Mouse (Mus musculus) heart, embryonic 10.5 days (tissue): ENCODE data around the gene Mdm2. TPM values are rescaled to one million over a fixed set of nuclear protein-coding genes. Genes with fewer than 3 reads are reported as not detected.
"Not testable (repeated sequence)": the region's sequence is repeated elsewhere in the genome, so short reads cannot be mapped to it uniquely, and the experiment has no call there.

Experiments used
- DNase-seq: peaks from one replicate; pipeline ENCODE4 v3.0.0-alpha.2; 2017; ENCODE audit warnings: low spot score
- H3K27ac ChIP-seq: fragments of 300-500 bp; sonication (generic); 2 replicates; pipeline ENCODE4 v1.5.1; 2016; ENCODE audit warnings: mild to moderate bottlenecking
- H3K27me3 ChIP-seq: fragments of 300-500 bp; sonication (generic); 2 replicates; pipeline ENCODE4 v1.6.1; 2016; ENCODE audit warnings: mild to moderate bottlenecking; ENCODE audit not compliant: poor library complexity, insufficient read depth, severe bottlenecking
- H3K36me3 ChIP-seq: fragments of 300-500 bp; sonication (generic); 2 replicates; pipeline ENCODE4 v1.6.1; 2016; ENCODE audit warnings: mild to moderate bottlenecking, moderate library complexity
- H3K4me1 ChIP-seq: fragments of 300-500 bp; sonication (generic); 2 replicates; pipeline ENCODE4 v1.6.1; 2016; ENCODE audit warnings: mild to moderate bottlenecking
- H3K4me3 ChIP-seq: fragments of 300-500 bp; sonication (generic); 2 replicates; pipeline ENCODE4 v1.5.1; 2016; ENCODE audit warnings: mild to moderate bottlenecking, moderate library complexity
- H3K9me3 ChIP-seq: fragments of 300-500 bp; sonication (generic); 2 replicates; pipeline ENCODE4 v1.6.1; 2016; ENCODE audit warnings: mild to moderate bottlenecking, moderate library complexity
- WGBS: fragments of 180-500 bp; shearing (Covaris S2); methylation state at CpG from one replicate; pipeline ENCODE4 v1.1.7; 2016; 5-methylcytosine and 5-hydroxymethylcytosine counted together
- polyA plus RNA-seq: library from polyadenylated mRNA; unstranded; fragments of >200 nt; fragmentation: Nextera tagmentation; extraction: Ambion mirVana; gene quantifications from 2 replicates; pipeline ENCODE4 v1.2.1, GENCODE M21; 2016

Mdm2 gene
- polyA plus RNA-seq, 1 experiment from 2014 or later, result 56.4 TPM

- peak overlapping the region; percentile 100; the same call in 1 of the 2 replicates for H3K27ac ChIP-seq
- WGBS, result 58% methylated on average over 5 of the region's 5 CpGs
Observed at GRCm38 (mm10) chr10:117711408-117711807, 850 bp upstream of the Mdm2 start.

DNA sequence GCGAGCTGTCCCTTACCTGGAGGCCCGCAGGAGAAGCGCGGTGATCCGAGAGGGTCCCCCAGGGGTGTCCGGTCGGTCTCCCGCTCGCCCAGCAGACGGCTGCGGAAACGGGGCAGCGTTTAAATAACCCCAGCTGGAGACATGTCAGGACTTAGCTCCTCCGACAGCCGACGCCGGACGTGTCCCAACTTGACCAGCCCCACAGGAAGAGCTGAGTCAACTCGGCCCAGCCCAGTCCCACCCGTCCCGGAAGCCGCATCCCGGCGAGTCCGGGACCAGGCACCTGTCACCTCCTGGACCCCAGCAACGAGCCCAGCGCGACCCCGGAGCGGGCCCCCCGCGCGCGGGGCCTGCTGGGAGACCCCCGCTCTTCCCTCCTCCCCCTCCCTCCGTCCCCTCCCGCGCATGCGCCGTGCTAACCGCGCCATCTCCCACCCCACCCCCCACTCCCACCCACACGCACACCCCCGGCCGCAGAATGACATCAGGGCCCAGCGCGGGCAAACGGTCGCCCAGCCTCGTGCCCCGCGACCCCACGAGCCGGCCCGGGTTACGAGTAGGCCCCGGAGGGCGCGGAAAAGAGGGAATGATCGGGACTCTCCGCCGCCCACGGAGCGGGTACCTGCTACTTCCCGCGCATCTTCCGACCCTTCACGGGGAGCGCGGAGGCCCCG lies 491 bp downstream of the Mdm2 start:
- WGBS, result under 1% methylated on average over 57 of the region's 71 CpGs
- Histone ChIP-seq H3K4me3 (peak overlapping the region; percentile 92), H3K27ac (peak overlapping the region; percentile 100), H3K27me3 (no peaks in the 10 kb centered on the region), H3K36me3 (peaks cover 36% of the 10 kb centered on the region), H3K4me1 (peaks cover 17% of the 10 kb centered on the region; the same call in 1 of the 2 replicates), H3K9me3 (no peaks in the 10 kb centered on the region)
- peak; percentile 94 for DNase-seq

More at GRCm38 (mm10) chr10:117711408-117711807, 850 bp upstream of the Mdm2 start:
- Histone ChIP-seq H3K9me3 (no peaks in the 10 kb centered on the region), H3K4me3 (peak overlapping the region; percentile 92), H3K4me1 (peaks cover 17% of the 10 kb centered on the region; the same call in 1 of the 2 replicates), H3K36me3 (peaks cover 26% of the 10 kb centered on the region), H3K27me3 (no peaks in the 10 kb centered on the region)
- DNase-seq, result peak; percentile 74

DNA sequence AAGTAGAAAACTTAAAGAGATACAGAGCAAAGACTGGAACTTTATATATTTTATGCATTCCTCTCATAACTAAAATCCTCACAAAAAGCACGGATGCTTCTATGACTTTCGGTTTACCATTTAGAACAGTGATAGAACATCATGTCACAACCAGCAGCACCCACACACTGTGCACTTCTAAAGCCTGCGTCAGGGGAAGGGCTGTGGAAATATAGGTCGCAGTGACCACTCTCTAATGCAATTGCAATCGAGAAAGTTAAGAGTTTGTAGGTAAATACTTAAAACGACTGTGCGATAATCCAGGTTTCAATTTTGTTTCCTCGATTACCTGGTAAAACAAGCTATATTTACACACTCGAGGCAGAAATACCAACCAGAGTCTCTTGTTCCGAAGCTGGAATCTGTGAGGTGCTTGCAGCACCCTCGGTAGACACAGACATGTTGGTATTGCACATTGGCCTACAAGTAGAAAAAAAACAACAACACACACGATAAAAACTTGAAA lies 1.2 kb downstream of the Mdm2 start:
- H3K9me3 ChIP-seq, result no peaks in the 10 kb centered on the region
- no peak for DNase-seq
- 48% methylated on average over 12 of the region's 12 CpGs for WGBS
- H3K4me3 ChIP-seq, result peak overlapping the region; percentile 92
- H3K27me3 ChIP-seq, result no peaks in the 10 kb centered on the region
- H3K27ac ChIP-seq, result peak overlapping the region; percentile 100
- H3K36me3 ChIP-seq, result peaks cover 43% of the 10 kb centered on the region
- peaks cover 17% of the 10 kb centered on the region; the same call in 1 of the 2 replicates for H3K4me1 ChIP-seq

GRCm38 (mm10) chr10:117708856-117709255 lies 1.7 kb downstream of the Mdm2 start:
- Histone ChIP-seq H3K27me3 (no peaks in the 10 kb centered on the region), H3K4me3 (peak overlapping the region; percentile 92), H3K9me3 (no peaks in the 10 kb centered on the region), H3K36me3 (peaks cover 47% of the 10 kb centered on the region), H3K27ac (no peak overlapping the region), H3K4me1 (peaks cover 17% of the 10 kb centered on the region; the same call in 1 of the 2 replicates)
- DNase-seq, result no peak
- 85% methylated on average over 9 of the region's 9 CpGs for WGBS

GRCm38 (mm10) chr10:117708376-117708775 lies 2.2 kb downstream of the Mdm2 start:
- Histone ChIP-seq H3K36me3 (peaks cover 52% of the 10 kb centered on the region), H3K27me3 (no peaks in the 10 kb centered on the region), H3K4me3 (no peak overlapping the region), H3K4me1 (peaks cover 17% of the 10 kb centered on the region; the same call in 1 of the 2 replicates), H3K9me3 (no peaks in the 10 kb centered on the region), H3K27ac (no peak overlapping the region)
- 97% methylated on average over 2 of the region's 2 CpGs for WGBS
- no peak for DNase-seq

GRCm38 (mm10) chr10:117707114-117707838 lies 3.3 kb downstream of the Mdm2 start:
- WGBS, result 90% methylated on average over 2 of the region's 2 CpGs

GRCm38 (mm10) chr10:117706440-117706839 lies 4.1 kb downstream of the Mdm2 start:
- Histone ChIP-seq H3K27me3 (no peaks in the 10 kb centered on the region), H3K36me3 (peaks cover 71% of the 10 kb centered on the region), H3K4me3 (no peak overlapping the region), H3K9me3 (no peaks in the 10 kb centered on the region), H3K4me1 (peaks cover 11% of the 10 kb centered on the region; the same call in 1 of the 2 replicates), H3K27ac (no peak overlapping the region)
- 89% methylated on average over 6 of the region's 6 CpGs for WGBS
- no peak for DNase-seq

More at GRCm38 (mm10) chr10:117707114-117707838, 3.3 kb downstream of the Mdm2 start:
- peaks cover 17% of the 10 kb centered on the region; the same call in 1 of the 2 replicates for H3K4me1 ChIP-seq
- no peak for DNase-seq
- H3K9me3 ChIP-seq, result no peaks in the 10 kb centered on the region
- no peak overlapping the region for H3K4me3 ChIP-seq
- H3K27ac ChIP-seq, result no peak overlapping the region
- peaks cover 63% of the 10 kb centered on the region for H3K36me3 ChIP-seq
- H3K27me3 ChIP-seq, result no peaks in the 10 kb centered on the region

DNA sequence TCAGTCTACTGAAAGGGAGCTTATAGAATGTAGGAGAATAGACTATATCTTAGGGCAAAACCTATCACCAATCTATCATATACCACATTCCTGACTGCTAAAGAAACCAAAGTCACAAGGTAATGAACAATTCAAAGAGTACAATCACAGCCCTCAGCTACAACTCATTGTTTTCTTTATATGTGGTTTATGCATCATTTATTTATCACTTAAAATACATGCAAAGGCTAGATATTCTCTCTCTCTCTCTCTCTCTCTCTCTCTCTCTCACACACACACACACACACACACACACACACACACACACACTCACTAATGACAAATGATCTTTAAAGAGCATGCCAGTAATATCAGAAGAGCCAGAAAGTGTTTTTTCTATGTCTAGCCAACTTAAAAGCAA lies 4.8 kb downstream of the Mdm2 start:
- peaks cover 78% of the 10 kb centered on the region for H3K36me3 ChIP-seq
- peaks cover 8% of the 10 kb centered on the region; the same call in 1 of the 2 replicates for H3K4me1 ChIP-seq
- no peak overlapping the region for H3K4me3 ChIP-seq
- no peak for DNase-seq
- no peaks in the 10 kb centered on the region for H3K9me3 ChIP-seq
- no peak overlapping the region for H3K27ac ChIP-seq
- no peaks in the 10 kb centered on the region for H3K27me3 ChIP-seq

DNA sequence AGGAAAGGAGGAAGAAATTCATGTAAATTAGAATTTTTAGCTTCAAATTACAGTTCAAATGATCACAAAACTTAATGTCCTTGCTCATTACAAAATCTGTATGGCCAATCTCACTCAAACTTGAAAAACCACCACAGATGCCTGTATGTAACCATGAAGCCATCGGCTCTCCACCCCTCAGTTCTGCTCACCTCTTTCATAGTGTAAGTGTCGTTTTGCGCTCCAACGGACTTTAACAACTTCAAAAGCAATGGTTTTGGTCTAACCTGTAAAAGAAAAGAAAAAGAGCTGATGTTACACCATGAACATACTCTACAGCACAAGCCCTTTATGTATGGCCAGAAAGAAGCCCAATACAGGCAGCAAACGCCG lies 5.6 kb downstream of the Mdm2 start:
- no peak for DNase-seq
- Histone ChIP-seq H3K27me3 (no peaks in the 10 kb centered on the region), H3K4me1 (peaks cover 8% of the 10 kb centered on the region; the same call in 1 of the 2 replicates), H3K27ac (no peak overlapping the region), H3K4me3 (no peak overlapping the region), H3K9me3 (no peaks in the 10 kb centered on the region), H3K36me3 (peaks cover 86% of the 10 kb centered on the region)
- WGBS, result 96% methylated on average over 6 of the region's 6 CpGs

DNA sequence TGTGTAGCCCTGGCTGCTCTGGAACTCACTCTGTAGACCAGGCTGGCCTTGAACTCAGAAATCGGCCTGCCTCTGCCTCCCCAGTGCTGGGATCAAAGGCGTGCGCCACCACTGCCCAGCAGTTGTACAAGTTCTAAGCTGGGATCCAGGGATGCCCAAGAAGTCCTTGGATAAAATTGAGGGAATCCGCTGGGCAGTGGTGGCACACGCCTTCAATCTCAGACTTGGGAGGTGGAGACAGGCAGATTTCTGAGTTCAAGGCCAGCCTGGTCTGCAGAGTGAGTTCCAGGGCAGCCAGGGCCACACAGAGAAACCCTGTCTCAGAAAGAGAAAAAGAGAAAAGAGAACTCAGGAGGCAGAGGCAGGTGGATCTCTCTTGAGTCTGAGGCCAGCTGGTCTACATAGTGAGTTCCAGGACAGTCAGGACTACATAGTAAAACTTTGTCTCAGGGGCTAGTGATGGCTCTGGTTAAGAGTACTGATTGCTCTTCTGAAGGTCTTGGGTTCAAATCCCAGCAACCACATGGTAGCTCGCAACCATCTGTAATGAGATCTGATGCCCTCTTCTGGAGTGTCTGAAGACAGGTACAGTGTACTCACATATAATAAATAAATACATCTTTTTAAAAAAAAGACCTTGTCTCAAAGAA lies 6.1 kb downstream of the Mdm2 start:
- 94% methylated on average over 6 of the region's 6 CpGs for WGBS
- DNase-seq, H3K4me3 ChIP-seq, H3K27ac ChIP-seq, H3K4me1 ChIP-seq, H3K27me3 ChIP-seq, H3K9me3 ChIP-seq: not testable (repeated sequence)
- H3K36me3 ChIP-seq, result peaks cover 91% of the 10 kb centered on the region

DNA sequence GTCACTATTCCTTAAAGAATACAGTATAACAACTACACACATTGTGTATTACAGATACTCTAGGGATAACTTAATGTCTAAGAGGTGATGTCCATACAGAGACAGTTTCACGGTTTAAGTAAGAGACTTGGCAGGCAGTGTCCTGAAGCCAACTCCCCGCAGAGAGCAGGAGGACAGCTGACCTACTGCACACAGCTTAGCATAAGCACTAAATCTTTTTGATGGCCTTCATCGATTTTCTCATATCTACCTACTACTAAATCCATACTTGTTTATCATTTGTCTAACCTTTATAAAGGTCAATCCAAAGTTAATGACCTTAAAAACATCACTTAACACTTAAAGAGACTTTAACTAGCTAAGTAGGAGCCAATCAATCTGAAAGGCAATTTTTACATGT lies 7.1 kb downstream of the Mdm2 start:
- peaks cover 94% of the 10 kb centered on the region for H3K36me3 ChIP-seq
- no peak overlapping the region for H3K27ac ChIP-seq
- 91% methylated on average over 3 of the region's 3 CpGs for WGBS

DNA sequence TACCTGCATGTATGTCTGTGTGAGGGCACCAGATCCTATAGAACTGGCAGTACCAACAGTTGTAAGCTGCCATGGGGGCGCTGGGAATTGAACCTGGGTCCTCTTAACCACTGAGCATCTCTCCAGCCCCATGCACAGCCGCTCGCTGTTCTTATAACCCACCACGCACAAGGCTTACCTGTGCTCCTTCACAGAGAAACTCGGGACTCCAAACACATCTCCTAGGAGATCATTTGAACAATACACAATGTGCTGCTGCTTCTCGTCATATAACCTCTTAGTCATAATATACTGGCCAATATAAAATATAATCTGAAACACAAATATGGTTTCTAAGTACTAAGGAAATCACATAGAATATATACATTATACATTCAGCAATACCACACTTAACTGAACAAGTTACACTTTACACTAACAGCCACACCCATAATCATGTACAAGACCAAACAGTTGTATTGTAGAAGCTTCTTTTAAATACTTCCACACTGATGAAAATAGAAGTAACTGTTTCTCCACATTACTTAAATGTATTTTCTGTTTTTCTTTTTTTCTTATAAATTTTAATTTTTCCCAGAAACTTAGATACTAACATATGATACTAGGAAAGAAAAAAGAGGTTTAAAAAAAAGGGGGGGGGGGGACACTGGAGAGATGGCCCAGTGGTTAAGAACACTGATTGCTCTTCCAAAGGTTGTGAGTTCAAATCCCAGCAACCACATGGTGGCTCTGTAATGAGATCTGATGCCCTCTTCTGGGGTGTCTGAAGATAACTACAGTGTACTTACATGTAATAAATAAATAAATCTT lies 8.3 kb downstream of the Mdm2 start:
- Histone ChIP-seq H3K36me3 (peaks cover 95% of the 10 kb centered on the region), H3K9me3 (no peaks in the 10 kb centered on the region), H3K27me3 (no peaks in the 10 kb centered on the region), H3K4me3 (no peak overlapping the region), H3K27ac (no peak overlapping the region), H3K4me1 (peaks cover 4% of the 10 kb centered on the region; the same call in 1 of the 2 replicates)
- DNase-seq, result no peak
- 91% methylated on average over 6 of the region's 6 CpGs for WGBS

More for the DNA sequence above, 7.1 kb downstream of the Mdm2 start:
- no peaks in the 10 kb centered on the region for H3K9me3 ChIP-seq
- no peak for DNase-seq
- H3K4me3 ChIP-seq, result no peak overlapping the region
- H3K27me3 ChIP-seq, result no peaks in the 10 kb centered on the region
- H3K4me1 ChIP-seq, result peaks cover 4% of the 10 kb centered on the region; the same call in 1 of the 2 replicates
